Mouse (Mus musculus) inflammation-experienced regulatory T-cells, adult 6 months (primary cell): ENCODE measurements around the gene Bax. TPM values are rescaled to one million over a fixed set of nuclear protein-coding genes. Genes with fewer than 3 reads are reported as not detected.
A peak's percentile ranks its signal among the peaks of the same experiment; 100 is the strongest.
"Not testable (repeated sequence)": the region's sequence is repeated elsewhere in the genome, so short reads cannot be mapped to it uniquely, and the experiment has no call there.

Experiments
- ATAC-seq: one replicate; pipeline ENCODE4 v1.8.0; 2017
- polyA plus RNA-seq, 3 experiments: library from polyadenylated mRNA; unstranded; fragments of 100-300 nt; shearing (Covaris generic); gene quantifications; one replicate each; pipeline ENCODE4 v1.2.1; 2017

Gene Bax
- polyA plus RNA-seq, 3 experiments from 2014 or later: 138 to 175 (median 143) TPM

GRCm38 (mm10) chr7:45481374-45481927, 14.8 kb upstream of the Bax start, which contains the start of gene Tulp2:
Gene Tulp2, plus strand, starts transcription at chr7:45481877.
- peak; percentile 54 for ATAC-seq

GRCm38 (mm10) chr7:45480310-45480709, 13.6 kb upstream of the Bax start:
- not testable (repeated sequence) for ATAC-seq

GRCm38 (mm10) chr7:45478774-45479173, 12.1 kb upstream of the Bax start:
- ATAC-seq: no peak

- peak; percentile 52 for ATAC-seq
Measured at GRCm38 (mm10) chr7:45477003-45477402, 10.3 kb upstream of the Bax start.

- no peak for ATAC-seq
Measured at GRCm38 (mm10) chr7:45476453-45476852, 9.8 kb upstream of the Bax start.

- ATAC-seq: no peak
Measured at GRCm38 (mm10) chr7:45475291-45475969, 8.7 kb upstream of the Bax start.

GRCm38 (mm10) chr7:45470869-45471268, 4.2 kb upstream of the Bax start:
- ATAC-seq: peak; percentile 69

- no peak for ATAC-seq
Measured at GRCm38 (mm10) chr7:45467090-45467670, 482 bp upstream of the Bax start.

- no peak for ATAC-seq
Measured at GRCm38 (mm10) chr7:45465549-45465948, 1.1 kb downstream of the Bax start.

- ATAC-seq: no peak
Measured at GRCm38 (mm10) chr7:45465112-45465511, 1.6 kb downstream of the Bax start.

- ATAC-seq: no peak
Measured at GRCm38 (mm10) chr7:45463987-45464778, 2.5 kb downstream of the Bax start.

- not testable (repeated sequence) for ATAC-seq
Measured at GRCm38 (mm10) chr7:45462868-45463267, 3.8 kb downstream of the Bax start.

- no peak for ATAC-seq
Measured at GRCm38 (mm10) chr7:45462325-45462724, 4.4 kb downstream of the Bax start.

- ATAC-seq: no peak
Measured at GRCm38 (mm10) chr7:45461781-45462180, 4.9 kb downstream of the Bax start.

- no peak for ATAC-seq
Measured at GRCm38 (mm10) chr7:45461326-45461725, 5.4 kb downstream of the Bax start.

GRCm38 (mm10) chr7:45460860-45461314, 5.8 kb downstream of the Bax start:
- no peak for ATAC-seq

- ATAC-seq: no peak
Measured at GRCm38 (mm10) chr7:45460377-45460776, 6.3 kb downstream of the Bax start.

GRCm38 (mm10) chr7:45459564-45460140, 7.0 kb downstream of the Bax start, which contains the start of gene Ftl1:
Gene Ftl1, minus strand, starts transcription at chr7:45459884.
- peak; percentile 85 for ATAC-seq

- peak; percentile 41 for ATAC-seq
Measured at GRCm38 (mm10) chr7:45458748-45459563, 7.7 kb downstream of the Bax start.

- no peak for ATAC-seq
Measured at GRCm38 (mm10) chr7:45457204-45458060, 9.3 kb downstream of the Bax start.

GRCm38 (mm10) chr7:45456721-45457203, 9.9 kb downstream of the Bax start:
- no peak for ATAC-seq
